Mouse (Mus musculus): ENCODE measurements at regions not wholly inside any gene's neighbourhood (a gene's known extent, or its start where the extent isn't known, plus 50 kb on each side); places are given as distances from the start of the nearest gene placed in this dataset.

DNA sequence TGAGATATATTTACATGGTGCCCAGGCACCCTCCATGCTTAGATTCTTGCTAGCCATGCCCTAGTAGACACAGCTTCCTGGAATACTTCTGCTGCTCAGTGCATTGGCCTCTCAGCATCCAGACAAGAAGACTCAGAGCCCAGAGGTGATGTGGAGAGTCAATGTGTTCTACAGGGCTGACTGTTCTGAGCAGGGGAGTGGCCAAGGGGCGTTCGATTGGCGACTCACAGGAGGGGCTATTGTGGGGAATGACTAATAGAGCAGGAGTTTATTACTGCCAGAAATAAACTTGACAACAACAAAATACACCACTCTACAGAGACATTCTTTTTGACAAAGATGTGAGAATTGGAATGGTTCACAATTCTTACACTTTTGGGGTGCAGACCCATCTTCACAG is 156.3 kb downstream of the Mtx2 start:
- no peaks in the 10 kb centered on the region; the same call in 1 of the 2 replicates for H3K27me3 ChIP-seq (replicated peaks)
- no peak overlapping the region for H3K4me3 ChIP-seq
- no peak for ATAC-seq (ENCODE audit: extremely low read depth, insufficient number of reproducible peaks, low FRiP score, low TSS enrichment)
- no peak overlapping the region for H3K27ac ChIP-seq (replicated peaks)
- H3K9ac ChIP-seq, result no peak overlapping the region
- no peak overlapping the region for H3K4me2 ChIP-seq
- no peaks in the 10 kb centered on the region for H3K36me3 ChIP-seq
- no peaks in the 10 kb centered on the region for H3K9me3 ChIP-seq
- H3K4me1 ChIP-seq, result no peaks in the 10 kb centered on the region
- WGBS, result 90% methylated on average over 3 of the region's 3 CpGs

DNA sequence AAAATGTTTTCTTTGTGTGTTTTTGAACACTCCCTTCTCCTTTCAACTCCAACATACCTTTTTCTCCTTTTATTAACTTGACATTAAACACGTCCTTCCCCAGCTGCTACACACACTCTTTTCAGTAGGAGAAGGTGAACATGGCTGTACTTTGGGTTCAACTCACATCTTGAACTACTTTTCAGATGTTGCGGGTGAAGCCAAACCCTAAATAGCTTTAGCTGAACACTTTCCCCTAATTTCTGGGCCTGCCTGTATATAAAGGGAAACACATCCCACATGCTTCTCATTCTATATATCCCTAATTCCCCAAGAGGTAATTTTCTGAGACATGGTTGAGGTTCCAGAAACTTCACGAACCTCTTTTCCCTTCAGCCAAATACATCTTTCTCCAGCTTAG is 168.2 kb downstream of the Mtx2 start:
- Histone ChIP-seq H3K4me3 (no peak overlapping the region), H3K4me1 (no peaks in the 10 kb centered on the region), H3K9ac (no peak overlapping the region), H3K27me3 (replicated peaks) (no peaks in the 10 kb centered on the region), H3K27ac (replicated peaks) (no peak overlapping the region), H3K9me3 (no peaks in the 10 kb centered on the region), H3K4me2 (no peak overlapping the region), H3K36me3 (no peaks in the 10 kb centered on the region)
- WGBS, result 88% methylated on average over 3 of the region's 3 CpGs
- no peak for ATAC-seq (ENCODE audit: extremely low read depth, insufficient number of reproducible peaks, low FRiP score, low TSS enrichment)

DNA sequence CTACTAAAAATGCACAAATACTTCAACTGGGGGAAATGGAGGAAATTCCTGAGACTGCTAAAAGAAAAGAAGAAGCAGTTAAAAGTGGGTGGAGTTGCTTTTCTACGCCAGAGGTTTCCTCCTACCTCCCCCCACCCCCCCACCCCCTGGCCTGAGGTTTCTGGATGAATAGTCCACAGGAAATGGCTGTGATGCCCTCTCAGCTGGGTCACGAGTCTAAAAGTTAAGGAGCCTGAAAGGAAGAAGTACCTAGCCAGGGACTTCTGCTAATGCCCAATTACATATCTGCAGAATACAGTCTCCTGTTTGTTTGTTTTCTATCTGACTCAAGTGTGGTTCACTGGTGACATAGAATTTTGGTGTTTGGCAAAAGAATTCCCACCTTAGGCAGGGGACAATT is 169.4 kb downstream of the Mtx2 start:
- 19% methylated on average over 2 of the region's 2 CpGs for WGBS
- no peak overlapping the region for H3K4me3 ChIP-seq
- no peak for ATAC-seq (ENCODE audit: extremely low read depth, insufficient number of reproducible peaks, low FRiP score, low TSS enrichment)
- no peak overlapping the region for H3K9ac ChIP-seq
- no peaks in the 10 kb centered on the region for H3K9me3 ChIP-seq
- no peak overlapping the region for H3K27ac ChIP-seq (replicated peaks)
- H3K4me1 ChIP-seq, result no peaks in the 10 kb centered on the region
- H3K36me3 ChIP-seq, result no peaks in the 10 kb centered on the region
- H3K4me2 ChIP-seq, result no peak overlapping the region
- H3K27me3 ChIP-seq (replicated peaks), result no peaks in the 10 kb centered on the region

DNA sequence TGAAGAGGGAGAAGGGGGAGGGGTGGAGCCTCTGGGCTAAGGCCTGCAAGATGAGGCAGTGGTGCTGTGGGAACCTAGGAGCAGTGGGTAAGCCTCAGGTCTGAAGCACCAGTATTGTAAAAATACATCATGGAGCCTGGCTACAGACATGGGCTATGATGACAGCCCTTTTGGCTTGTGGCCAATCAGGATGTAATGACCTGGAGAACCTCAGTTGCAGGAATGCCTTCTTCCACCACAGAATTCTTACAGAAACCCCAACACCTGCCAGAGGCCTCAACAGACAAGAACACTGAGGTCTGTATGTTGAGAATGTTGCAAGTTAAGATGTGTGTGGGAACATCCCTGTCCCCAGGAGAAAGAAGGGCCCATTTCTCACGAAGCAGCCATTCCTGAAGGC is 172.1 kb downstream of the Mtx2 start:
- no peak overlapping the region for H3K4me2 ChIP-seq
- no peaks in the 10 kb centered on the region for H3K4me1 ChIP-seq
- no peaks in the 10 kb centered on the region; the same call in 1 of the 2 replicates for H3K27me3 ChIP-seq (replicated peaks)
- WGBS, result 83% methylated on average over 1 of the region's 1 CpGs
- H3K4me3 ChIP-seq, result no peak overlapping the region
- no peak overlapping the region for H3K27ac ChIP-seq (replicated peaks)
- no peaks in the 10 kb centered on the region for H3K36me3 ChIP-seq
- H3K9ac ChIP-seq, result no peak overlapping the region
- H3K9me3 ChIP-seq, result no peaks in the 10 kb centered on the region
- ATAC-seq (ENCODE audit: extremely low read depth, insufficient number of reproducible peaks, low FRiP score, low TSS enrichment), result no peak

DNA sequence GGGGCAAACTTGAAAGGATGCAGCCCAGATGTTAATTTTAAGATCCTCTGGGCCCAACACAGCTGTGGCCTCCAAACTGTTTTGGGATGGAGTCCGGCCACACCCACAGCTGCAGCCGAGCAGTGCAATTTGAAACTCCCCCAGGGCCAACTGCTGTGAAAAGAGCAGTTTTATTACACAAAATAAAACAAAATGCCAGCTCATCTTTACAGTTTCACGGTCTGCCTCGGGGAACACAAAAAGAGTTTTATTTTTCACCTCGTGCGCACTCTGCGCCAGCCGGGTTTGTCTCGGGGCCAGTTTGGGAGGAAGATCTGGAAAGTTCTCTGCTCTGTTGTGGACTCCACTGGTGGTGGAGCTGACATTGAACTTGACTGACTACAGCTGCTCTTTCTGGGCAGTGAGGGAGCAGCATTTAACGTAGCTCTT is 174.8 kb downstream of the Mtx2 start:
- H3K4me3 ChIP-seq, result no peak overlapping the region
- no peak overlapping the region for H3K4me2 ChIP-seq
- no peaks in the 10 kb centered on the region for H3K4me1 ChIP-seq
- H3K9me3 ChIP-seq, result no peaks in the 10 kb centered on the region
- no peak for ATAC-seq (ENCODE audit: extremely low read depth, insufficient number of reproducible peaks, low FRiP score, low TSS enrichment)
- peaks cover 3% of the 10 kb centered on the region; the same call in 1 of the 2 replicates for H3K27me3 ChIP-seq (replicated peaks)
- H3K27ac ChIP-seq (replicated peaks), result no peak overlapping the region
- H3K36me3 ChIP-seq, result no peaks in the 10 kb centered on the region
- WGBS, result 55% methylated on average over 10 of the region's 10 CpGs
- no peak overlapping the region for H3K9ac ChIP-seq

DNA sequence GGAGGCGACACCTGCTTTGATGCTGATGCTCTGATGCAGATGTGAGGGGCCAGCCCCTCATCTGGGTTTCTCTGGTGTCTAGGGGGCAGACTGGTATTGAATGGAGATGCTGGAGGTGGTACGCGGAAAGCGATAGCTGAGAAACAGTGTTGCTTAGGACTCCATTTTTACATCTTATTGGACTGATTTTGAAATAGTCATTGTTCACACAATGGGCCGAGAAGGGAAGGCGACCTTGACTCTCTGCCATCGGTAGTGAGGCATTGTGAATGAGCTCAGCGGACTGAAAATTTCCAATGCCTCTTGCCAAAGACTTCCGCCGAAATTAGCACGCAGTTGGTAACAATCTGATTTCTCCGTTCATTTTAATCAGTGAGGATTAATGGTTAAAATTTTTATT is 177.0 kb downstream of the Mtx2 start:
- no peaks in the 10 kb centered on the region for H3K4me1 ChIP-seq
- H3K27me3 ChIP-seq (replicated peaks), result peaks cover 3% of the 10 kb centered on the region; the same call in 1 of the 2 replicates
- 77% methylated on average over 12 of the region's 12 CpGs for WGBS
- H3K9ac ChIP-seq, result no peak overlapping the region
- H3K4me2 ChIP-seq, result no peak overlapping the region
- H3K9me3 ChIP-seq, result no peaks in the 10 kb centered on the region
- no peak for ATAC-seq (ENCODE audit: extremely low read depth, insufficient number of reproducible peaks, low FRiP score, low TSS enrichment)
- H3K36me3 ChIP-seq, result no peaks in the 10 kb centered on the region
- H3K4me3 ChIP-seq, result no peak overlapping the region
- no peak overlapping the region for H3K27ac ChIP-seq (replicated peaks)

DNA sequence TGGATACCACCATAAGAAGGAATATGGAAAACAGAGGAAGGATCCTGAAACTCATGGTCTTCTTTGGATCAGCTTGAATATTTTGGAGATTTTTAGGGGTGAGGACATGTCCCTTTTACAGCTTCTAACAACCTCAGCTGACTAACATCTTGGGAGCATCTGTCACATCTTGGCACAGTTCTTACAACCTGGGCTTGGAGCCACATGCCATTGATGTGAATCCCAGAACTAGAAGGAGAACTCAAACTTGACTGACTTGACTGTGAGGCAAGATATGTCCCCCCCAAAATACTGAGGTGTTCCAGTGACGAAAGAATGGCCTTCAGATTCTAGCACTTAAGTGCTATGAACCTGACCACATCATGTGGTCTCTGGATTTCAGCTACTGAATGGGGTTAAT is 182.5 kb downstream of the Mtx2 start:
- Histone ChIP-seq H3K4me1 (0 out of 2 replicates have a peak, but pooled peaks cover 3% of the 10 kb centered on the region), H3K27me3 (replicated peaks) (0 out of 2 replicates have a peak, but pooled peaks cover 3% of the 10 kb centered on the region), H3K27ac (replicated peaks) (no peak overlapping the region), H3K36me3 (no peaks in the 10 kb centered on the region), H3K4me3 (no peak overlapping the region), H3K9ac (no peak overlapping the region), H3K9me3 (no peaks in the 10 kb centered on the region), H3K4me2 (no peak overlapping the region)
- ATAC-seq (ENCODE audit: extremely low read depth, insufficient number of reproducible peaks, low FRiP score, low TSS enrichment), result no peak
- WGBS, result 75% methylated on average over 1 of the region's 1 CpGs

DNA sequence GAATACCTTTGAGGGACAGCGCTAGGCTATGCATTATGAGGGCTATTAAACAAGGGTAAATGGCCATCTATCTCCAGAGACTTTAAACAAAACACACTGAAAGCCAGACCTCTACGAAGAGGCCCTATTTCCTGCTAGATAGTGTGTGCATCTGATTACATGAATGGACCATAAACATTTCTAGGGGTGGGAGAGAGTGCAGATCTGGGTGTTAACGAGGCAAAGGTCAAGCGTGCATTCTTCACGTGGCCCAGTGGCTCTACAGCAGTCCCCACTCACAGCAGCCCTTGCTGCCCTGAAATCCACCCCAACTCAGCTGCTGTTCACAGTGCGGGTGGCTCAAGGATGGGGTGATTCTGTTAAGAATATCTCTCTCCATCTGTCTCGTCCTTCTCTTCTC is 185.0 kb downstream of the Mtx2 start:
- Histone ChIP-seq H3K27ac (replicated peaks) (no peak overlapping the region), H3K4me1 (0 out of 2 replicates have a peak, but pooled peaks cover 3% of the 10 kb centered on the region), H3K9me3 (no peaks in the 10 kb centered on the region), H3K4me3 (no peak overlapping the region), H3K9ac (no peak overlapping the region), H3K4me2 (no peak overlapping the region), H3K36me3 (no peaks in the 10 kb centered on the region), H3K27me3 (replicated peaks) (no peaks in the 10 kb centered on the region)
- no peak for ATAC-seq (ENCODE audit: extremely low read depth, insufficient number of reproducible peaks, low FRiP score, low TSS enrichment)
- 48% methylated on average over 7 of the region's 7 CpGs for WGBS

DNA sequence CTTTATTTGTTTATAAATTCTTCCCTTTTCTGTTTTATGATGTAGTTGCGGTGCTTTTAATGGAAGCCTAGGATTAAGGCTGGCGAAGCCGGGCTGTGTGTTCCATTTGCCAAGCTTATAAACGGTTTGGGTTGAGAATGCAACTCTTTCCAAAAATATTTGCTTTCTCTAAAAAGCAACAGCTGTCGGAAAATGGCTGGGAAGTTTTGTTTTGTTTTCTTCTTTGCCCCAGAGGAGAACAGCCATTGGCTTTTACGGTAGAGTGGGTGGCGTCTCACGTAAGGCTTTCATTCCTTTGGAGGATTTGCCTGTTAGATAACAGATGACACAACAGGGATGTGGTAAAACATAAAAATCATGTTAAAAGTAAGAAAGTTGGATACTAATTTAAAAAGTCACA is 186.4 kb downstream of the Mtx2 start:
- H3K27me3 ChIP-seq (replicated peaks), result no peaks in the 10 kb centered on the region
- WGBS, result 44% methylated on average over 8 of the region's 8 CpGs

DNA sequence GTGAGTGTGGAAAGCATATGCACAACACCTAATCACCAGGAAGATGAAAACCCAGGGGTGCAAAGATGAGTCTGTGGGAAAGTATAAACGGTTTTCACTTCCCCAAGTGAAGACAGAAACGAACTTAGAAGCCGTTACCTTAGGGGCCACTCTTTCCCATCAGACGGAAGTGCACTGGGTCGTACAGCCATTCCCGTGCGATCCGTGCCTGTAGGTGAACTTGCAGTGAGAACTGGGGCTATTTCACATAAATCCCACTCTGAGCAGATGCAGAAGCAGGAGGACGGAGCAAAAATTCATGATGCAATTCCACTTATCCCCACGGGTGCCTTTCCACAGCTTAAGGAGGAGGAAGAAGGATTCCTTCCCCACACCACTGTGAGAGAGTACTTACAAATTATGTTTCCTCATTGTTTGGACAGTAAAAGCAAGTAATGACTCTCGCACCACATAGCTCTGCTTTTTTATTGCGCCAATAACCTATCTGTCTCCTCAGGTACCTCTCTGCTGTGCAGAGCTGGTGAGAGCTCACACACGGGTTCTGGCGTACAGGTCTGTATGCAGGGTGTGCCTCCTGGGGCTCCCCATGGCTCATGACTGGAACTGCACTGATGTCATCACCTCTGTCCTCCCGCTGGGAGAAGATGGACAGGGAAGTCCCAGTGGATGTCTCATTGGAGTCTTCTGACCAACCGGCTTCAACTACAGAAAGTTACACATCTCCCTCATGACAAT is 189.6 kb downstream of the Mtx2 start:
- 70% methylated on average over 16 of the region's 16 CpGs for WGBS
- Histone ChIP-seq H3K27me3 (replicated peaks) (no peaks in the 10 kb centered on the region), H3K9me3 (no peaks in the 10 kb centered on the region), H3K9ac (no peak overlapping the region), H3K27ac (replicated peaks) (no peak overlapping the region), H3K4me1 (0 out of 2 replicates have a peak, but pooled peaks cover 3% of the 10 kb centered on the region), H3K36me3 (no peaks in the 10 kb centered on the region), H3K4me3 (no peak overlapping the region), H3K4me2 (no peak overlapping the region)
- ATAC-seq (ENCODE audit: extremely low read depth, insufficient number of reproducible peaks, low FRiP score, low TSS enrichment), result no peak

More for the DNA sequence above, 186.4 kb downstream of the Mtx2 start:
- Histone ChIP-seq H3K4me3 (no peak overlapping the region), H3K4me1 (0 out of 2 replicates have a peak, but pooled peaks cover 3% of the 10 kb centered on the region), H3K27ac (replicated peaks) (no peak overlapping the region), H3K4me2 (no peak overlapping the region), H3K36me3 (no peaks in the 10 kb centered on the region), H3K9me3 (no peaks in the 10 kb centered on the region), H3K9ac (no peak overlapping the region)
- ATAC-seq (ENCODE audit: extremely low read depth, insufficient number of reproducible peaks, low FRiP score, low TSS enrichment), result no peak

DNA sequence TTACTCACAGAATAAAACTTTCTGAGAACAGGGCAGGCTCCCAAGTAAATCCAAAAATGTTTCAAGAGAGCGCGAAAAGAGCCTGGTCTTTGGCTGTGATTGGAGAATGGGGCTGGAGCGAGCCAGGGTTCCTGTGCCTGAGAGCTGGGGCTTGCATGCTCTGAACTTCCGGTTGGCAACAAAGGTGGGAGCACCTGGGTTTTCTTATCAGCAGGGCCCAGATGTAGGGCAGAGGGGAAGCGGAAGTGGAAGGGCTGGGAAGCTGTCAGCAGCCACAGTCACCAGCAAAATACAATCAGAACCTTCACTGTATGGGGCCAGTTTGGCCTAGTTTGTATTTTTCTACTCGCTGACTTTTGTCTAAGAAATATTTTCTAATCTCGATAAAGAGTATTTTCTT is 193.9 kb downstream of the Mtx2 start:
- no peak for ATAC-seq (ENCODE audit: extremely low read depth, insufficient number of reproducible peaks, low FRiP score, low TSS enrichment)
- 56% methylated on average over 7 of the region's 7 CpGs for WGBS
- H3K9me3 ChIP-seq, result no peaks in the 10 kb centered on the region
- no peaks in the 10 kb centered on the region for H3K27me3 ChIP-seq (replicated peaks)
- 0 out of 2 replicates have a peak overlapping the region, but pooled peaks have one; percentile 32 for H3K27ac ChIP-seq (replicated peaks)
- no peaks in the 10 kb centered on the region for H3K36me3 ChIP-seq
- H3K4me3 ChIP-seq, result no peak overlapping the region
- 0 out of 2 replicates have a peak, but pooled peaks cover 7% of the 10 kb centered on the region for H3K4me1 ChIP-seq
- H3K4me2 ChIP-seq, result no peak overlapping the region
- no peak overlapping the region for H3K9ac ChIP-seq

DNA sequence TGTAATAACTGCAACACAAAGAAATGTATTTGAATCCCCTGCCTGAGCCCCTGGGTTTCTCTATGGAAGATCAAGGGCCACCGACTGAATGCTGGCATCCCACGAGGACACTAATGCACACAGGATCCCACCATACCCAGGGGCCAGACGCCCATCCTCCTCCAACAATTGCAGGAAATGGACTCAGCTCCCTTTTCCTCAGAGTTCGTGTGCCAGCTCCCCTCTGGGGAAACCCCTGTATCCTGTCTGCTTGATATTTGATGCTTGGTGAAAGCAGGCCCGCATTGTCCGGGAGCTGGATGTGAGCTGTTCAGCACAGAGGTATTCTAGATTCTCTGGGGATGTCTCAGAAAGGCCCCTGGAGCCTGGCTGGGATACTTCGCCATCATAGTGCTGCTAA is 196.0 kb downstream of the Mtx2 start:
- 34% methylated on average over 7 of the region's 7 CpGs for WGBS
- Histone ChIP-seq H3K4me1 (0 out of 2 replicates have a peak, but pooled peaks cover 7% of the 10 kb centered on the region), H3K4me2 (no peak overlapping the region), H3K27me3 (replicated peaks) (no peaks in the 10 kb centered on the region), H3K9me3 (no peaks in the 10 kb centered on the region), H3K36me3 (no peaks in the 10 kb centered on the region), H3K9ac (no peak overlapping the region), H3K4me3 (no peak overlapping the region), H3K27ac (replicated peaks) (peak overlapping the region; percentile 38)
- ATAC-seq (ENCODE audit: extremely low read depth, insufficient number of reproducible peaks, low FRiP score, low TSS enrichment), result no peak; the same call in 1 of the 2 replicates
